Mouse (Mus musculus) kidney, adult 2 months (tissue): Measurements from ENCODE around the gene Pcnt.

Source experiments
- CTCF ChIP-seq: fragments of 200-500 bp; conservative IDR thresholded peaks from 2 replicates; pipeline ENCODE4 v1.5.1; 2011; ENCODE audit warnings: low read depth, mild to moderate bottlenecking, control low read depth, low read length, moderate library complexity, mixed read lengths; ENCODE audit not compliant: insufficient read depth, insufficient read length
- POLR2A ChIP-seq: fragments of 200-500 bp; IDR thresholded peaks from one replicate; pipeline ENCODE4 v1.6.1; 2011; ENCODE audit warnings: low read depth, low read length, control low read depth

- TF ChIP-seq CTCF = no peak
- TF ChIP-seq POLR2A = no peak
Observed at GRCm38 (mm10) chr10:76353986-76354385, 88.6 kb downstream of the Pcnt start.
